In genomic region chr5:36040398-36041235, GRCm38 (mm10) we compare ENCODE assay signal across 9 mouse cellular contexts.
DNase-seq lines count a peak whose midpoint lies in the region; ATAC-seq lines count a peak whose summit lies in the region.
"Had no signal": no experiment of that assay in that cellular context is flagged by ENCODE, and none has a peak within 500 bp of the region (broad histone marks: within the 10 kb centered on the region; RNA-seq: fewer than 3 reads in every experiment).

No protein-coding gene starts in this region.

- peak overlapping the region; percentile 35 for H3K27ac ChIP-seq in intestine, embryonic 16.5 days (ENCODE audit: low read length)

- H3K4me1 ChIP-seq in intestine, embryonic 16.5 days (ENCODE audit: control insufficient read depth, insufficient read depth, low read length), result peaks cover 15% of the 10 kb centered on the region

- H3K36me3 ChIP-seq in intestine, embryonic 16.5 days (ENCODE audit: control insufficient read depth, insufficient read depth, low read length), result 0 out of 2 replicates have a peak, but pooled peaks cover 2% of the 10 kb centered on the region

- WGBS in intestine, embryonic 16.5 days, result 53% methylated on average over 13 of the region's 13 CpGs

- ATAC-seq in intestine, embryonic 16.5 days, result peak; percentile 75

- no peak overlapping the region for H3K4me3 ChIP-seq in intestine, embryonic 16.5 days (ENCODE audit: low read length)
- H3K4me3 ChIP-seq: erythroblast, embryonic 14.5 days had no signal

- H3K27me3 ChIP-seq in intestine, embryonic 16.5 days (replicated peaks; ENCODE audit: control insufficient read depth, insufficient read depth, low read length), result no peaks in the 10 kb centered on the region

- H3K9me3 ChIP-seq in intestine, embryonic 16.5 days (ENCODE audit: control insufficient read depth, low read length), result no peaks in the 10 kb centered on the region

- no peak overlapping the region for H3K4me2 ChIP-seq in intestine, embryonic 16.5 days (ENCODE audit: low read depth, low read length)

- H3K9ac ChIP-seq in intestine, embryonic 16.5 days (ENCODE audit: low read depth, low read length), result peak overlapping the region; percentile 33; the same call in 1 of the 2 replicates

- DNase-seq in layer of hippocampus, adult 18-20 months (ENCODE audit: low spot score in 2 of 2), result peak; percentile 10 to 31
- no peak for DNase-seq in layer of hippocampus, adult 8-10 months (ENCODE audit: low spot score in 2 of 2)
- peak; percentile 54 to 76 for DNase-seq in adrenal gland, postnatal 36 days
- peak; percentile 79 for DNase-seq in gastrocnemius, postnatal 10 days
- peak; percentile 52 for DNase-seq in ovary, postnatal 10 days (ENCODE audit: low spot score)
- DNase-seq in embryo, embryonic 11 days, result no peak
- no peak for DNase-seq in frontal cortex, adult 2 months (ENCODE audit: extremely low spot score in 1 of 2, low spot score in 1 of 2)

Comparison
In these comparisons a context has a peak if more than half of its experiments do, and no peak if none do; other contexts are left out.
1. DNase-seq: peak in layer of hippocampus, adult 18-20 months (2 of 2), adrenal gland, postnatal 36 days (2 of 2), gastrocnemius, postnatal 10 days (single experiment) and ovary, postnatal 10 days (single experiment); none in layer of hippocampus, adult 8-10 months (0 of 2), embryo, embryonic 11 days (single experiment) and frontal cortex, adult 2 months (0 of 2).